Mouse (Mus musculus) megakaryocyte-erythroid progenitor cell, adult 5-6 weeks (primary cell): Measurements from ENCODE around the gene Hist2h3b. TPM values are rescaled to one million over a fixed set of nuclear protein-coding genes. Genes with fewer than 3 reads are reported as not detected.
"Not testable (repeated sequence)": the region's sequence is repeated elsewhere in the genome, so short reads cannot be mapped to it uniquely, and the experiment has no call there.

Source experiments
- ATAC-seq: replicated peaks from 2 replicates; pipeline ENCODE4 v1.8.0; 2016; ENCODE audit warnings: mild to moderate bottlenecking, inconsistent platforms; ENCODE audit not compliant: severe bottlenecking, poor library complexity, low FRiP score, low TSS enrichment
- total RNA-seq, 2 experiments: library from RNA; stranded (forward) in 1 of 2; stranded (reverse) in 1 of 2; fragments of 200-1000, 215-1000 nt in 1 of 2; fragments of >200 nt in 1 of 2; fragmentation: Nextera tagmentation in 1 of 2; gene quantifications; 2 replicates each; pipeline ENCODE4 v1.2.3; 2014 to 2017

Hist2h3b gene
- total RNA-seq, 2 experiments from 2014 or later: 432 to 646 TPM

- ATAC-seq: not testable (repeated sequence)
Observed at GRCm38 (mm10) chr3:96290727-96291126, 22.3 kb downstream of the Hist2h3b start.

GRCm38 (mm10) chr3:96292641-96293040 is 24.2 kb downstream of the Hist2h3b start:
- ATAC-seq: no peak

GRCm38 (mm10) chr3:96293368-96293767 is 24.9 kb downstream of the Hist2h3b start:
- no peak for ATAC-seq

GRCm38 (mm10) chr3:96293787-96294186 is 25.3 kb downstream of the Hist2h3b start, which contains the start of gene Fcgr1:
Fcgr1 (minus strand) TSS chr3:96293969.
- no peak for ATAC-seq

- ATAC-seq: no peak
Observed at GRCm38 (mm10) chr3:96298360-96298759, 29.9 kb downstream of the Hist2h3b start.

GRCm38 (mm10) chr3:96299562-96299961 is 31.1 kb downstream of the Hist2h3b start:
- ATAC-seq: no peak

- no peak for ATAC-seq
Observed at GRCm38 (mm10) chr3:96300706-96301529, 32.5 kb downstream of the Hist2h3b start.

- no peak for ATAC-seq
Observed at GRCm38 (mm10) chr3:96302076-96302475, 33.6 kb downstream of the Hist2h3b start.

- no peak for ATAC-seq
Observed at GRCm38 (mm10) chr3:96306506-96306905, 38.1 kb downstream of the Hist2h3b start.

GRCm38 (mm10) chr3:96309441-96309840 is 41.0 kb downstream of the Hist2h3b start:
- no peak for ATAC-seq

GRCm38 (mm10) chr3:96312341-96313098 is 44.1 kb downstream of the Hist2h3b start:
- no peak for ATAC-seq

Other genes starting within 250 kb of the Hist2h3b start
- gene Vps45, start 210.2 kb upstream of the Hist2h3b start, total RNA-seq (2014; fragmentation: Nextera tagmentation): 29.7 and 38.8 TPM in 2 replicates
- 13.4 and 16.6 TPM in 2 replicates for gene Vps45, start 210.2 kb upstream of the Hist2h3b start, total RNA-seq (2017)
- 9.7 and 12.3 TPM in 2 replicates for gene Otud7b, start 164.1 kb upstream of the Hist2h3b start, total RNA-seq (2014; fragmentation: Nextera tagmentation)
- gene Otud7b, start 164.1 kb upstream of the Hist2h3b start, total RNA-seq (2017): 11.7 and 15.5 TPM in 2 replicates
- not detected in 2 replicates for gene Mtmr11, start 106.7 kb upstream of the Hist2h3b start, total RNA-seq (2014; fragmentation: Nextera tagmentation)
- not detected in 2 replicates for gene Mtmr11, start 106.7 kb upstream of the Hist2h3b start, total RNA-seq (2017)
- gene Sf3b4, start 96.3 kb upstream of the Hist2h3b start, total RNA-seq (2014; fragmentation: Nextera tagmentation): 139 and 173 TPM in 2 replicates
- 24.7 and 36.9 TPM in 2 replicates for gene Sf3b4, start 96.3 kb upstream of the Hist2h3b start, total RNA-seq (2017)
- 1.0 TPM in 1 of 2 replicates, not detected in the other for gene Sv2a, start 87.5 kb upstream of the Hist2h3b start, total RNA-seq (2014; fragmentation: Nextera tagmentation)
- gene Sv2a, start 87.5 kb upstream of the Hist2h3b start, total RNA-seq (2017): 0.30 TPM in 1 of 2 replicates, not detected in the other
- 35.9 and 55.4 TPM in 2 replicates for gene Bola1, start 48.9 kb upstream of the Hist2h3b start, total RNA-seq (2014; fragmentation: Nextera tagmentation)
- gene Bola1, start 48.9 kb upstream of the Hist2h3b start, total RNA-seq (2017): 39.3 and 44.8 TPM in 2 replicates
- gene Hist2h2ab, start 48.8 kb upstream of the Hist2h3b start, total RNA-seq (2014; fragmentation: Nextera tagmentation): 13.4 and 16.5 TPM in 2 replicates
- 180 and 196 TPM in 2 replicates for gene Hist2h2ab, start 48.8 kb upstream of the Hist2h3b start, total RNA-seq (2017)
- 68.5 and 103 TPM in 2 replicates for gene Hist2h2ac, start 47.8 kb upstream of the Hist2h3b start, total RNA-seq (2014; fragmentation: Nextera tagmentation)
- 2,466 and 2,516 TPM in 2 replicates for gene Hist2h2ac, start 47.8 kb upstream of the Hist2h3b start, total RNA-seq (2017)
- 10.8 and 11.4 TPM in 2 replicates for gene Hist2h2be, start 47.5 kb upstream of the Hist2h3b start, total RNA-seq (2014; fragmentation: Nextera tagmentation)
- gene Hist2h2be, start 47.5 kb upstream of the Hist2h3b start, total RNA-seq (2017): 7.4 and 10.0 TPM in 2 replicates
- gene Hist2h3c2, start 29.5 kb upstream of the Hist2h3b start, total RNA-seq (2014; fragmentation: Nextera tagmentation): 238 and 244 TPM in 2 replicates
- 41.9 and 280 TPM in 2 replicates for gene Hist2h3c2, start 29.5 kb upstream of the Hist2h3b start, total RNA-seq (2017)
- gene Hist2h2aa2, start 28.4 kb upstream of the Hist2h3b start, total RNA-seq (2014; fragmentation: Nextera tagmentation): 61.3 and 86.2 TPM in 2 replicates
- gene Hist2h2aa2, start 28.4 kb upstream of the Hist2h3b start, total RNA-seq (2017): not detected in 2 replicates
- gene Hist2h2aa1, start 23.2 kb upstream of the Hist2h3b start, total RNA-seq (2014; fragmentation: Nextera tagmentation): 17.9 and 44.2 TPM in 2 replicates
- 5,412 and 6,422 TPM in 2 replicates for gene Hist2h2aa1, start 23.2 kb upstream of the Hist2h3b start, total RNA-seq (2017)
- 2.9 and 4.4 TPM in 2 replicates for gene Hist2h3c1, start 22.0 kb upstream of the Hist2h3b start, total RNA-seq (2014; fragmentation: Nextera tagmentation)
- not detected in 2 replicates for gene Hist2h3c1, start 22.0 kb upstream of the Hist2h3b start, total RNA-seq (2017)
- gene Hist2h4, start 5.3 kb upstream of the Hist2h3b start, total RNA-seq (2014; fragmentation: Nextera tagmentation): 76.1 and 135 TPM in 2 replicates
- gene Hist2h4, start 5.3 kb upstream of the Hist2h3b start, total RNA-seq (2017): 49.9 and 105 TPM in 2 replicates
- 1,021 and 1,485 TPM in 2 replicates for gene Hist2h2bb, start 1.1 kb downstream of the Hist2h3b start, total RNA-seq (2014; fragmentation: Nextera tagmentation)
- gene Hist2h2bb, start 1.1 kb downstream of the Hist2h3b start, total RNA-seq (2017): 6,042 and 11,084 TPM in 2 replicates
- gene Fcgr1, start 25.3 kb downstream of the Hist2h3b start, total RNA-seq (2014; fragmentation: Nextera tagmentation): not detected in 2 replicates
- gene Fcgr1, start 25.3 kb downstream of the Hist2h3b start, total RNA-seq (2017): 0.11 TPM in 1 of 2 replicates, not detected in the other
- not detected in 2 replicates for gene BC107364, start 183.7 kb downstream of the Hist2h3b start, total RNA-seq (2014; fragmentation: Nextera tagmentation)
- gene BC107364, start 183.7 kb downstream of the Hist2h3b start, total RNA-seq (2017): not detected in 2 replicates